Mouse (Mus musculus) kidney, postnatal 4 days (tissue): ENCODE measurements around the gene Sox3.

Source experiments
- DNase-seq, 2 experiments: peaks; one replicate each; pipeline ENCODE4 v3.0.0; 2021; ENCODE audit warnings: mixed read lengths in 2 of 2

Gene Sox3

DNA sequence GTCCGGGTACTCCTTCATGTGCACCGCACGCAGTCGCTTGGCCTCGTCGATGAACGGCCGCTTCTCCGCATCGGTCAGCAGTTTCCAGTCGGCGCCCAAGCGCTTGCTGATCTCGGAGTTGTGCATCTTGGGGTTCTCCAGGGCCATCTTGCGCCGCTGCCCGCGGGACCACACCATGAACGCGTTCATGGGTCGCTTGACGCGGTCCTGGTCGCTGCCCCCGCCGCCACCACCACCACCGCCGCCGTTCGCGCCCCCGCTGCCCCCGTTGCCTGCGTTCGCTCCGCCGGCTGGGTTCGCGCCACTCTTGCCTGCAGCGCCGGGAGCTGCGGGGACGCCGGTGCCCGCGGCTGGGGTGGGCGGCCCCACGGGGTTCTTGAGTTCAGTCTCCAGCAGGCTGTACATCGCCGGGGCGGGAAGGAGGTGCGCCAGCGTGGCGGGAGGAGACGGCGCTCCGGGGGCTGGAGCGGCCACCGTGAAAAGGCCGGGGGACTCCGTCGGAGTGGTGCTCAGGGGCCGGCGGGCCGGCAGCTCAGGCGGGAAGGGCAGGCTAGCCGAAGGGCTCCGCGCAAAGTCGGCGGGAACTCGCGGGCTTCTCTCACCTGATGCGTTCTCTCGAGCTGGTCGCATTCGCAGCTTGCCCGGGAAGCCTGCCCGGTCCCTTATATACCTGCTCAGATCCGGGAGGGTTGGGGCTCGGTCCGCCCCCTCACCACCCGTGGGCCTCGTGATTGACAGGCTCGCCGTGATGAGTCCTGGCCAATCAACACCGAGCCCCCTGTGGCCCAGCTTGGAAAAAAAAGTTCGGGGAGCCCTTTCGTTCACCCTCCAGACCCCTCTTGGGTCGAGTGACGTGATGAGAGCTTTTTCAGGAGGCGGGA is at the start of gene Sox3:
Gene Sox3, minus strand, starts transcription at position 630 of the 881 bp plus-strand sequence.
- peak in 1 of 2 experiments; percentile 13 for DNase-seq

DNA sequence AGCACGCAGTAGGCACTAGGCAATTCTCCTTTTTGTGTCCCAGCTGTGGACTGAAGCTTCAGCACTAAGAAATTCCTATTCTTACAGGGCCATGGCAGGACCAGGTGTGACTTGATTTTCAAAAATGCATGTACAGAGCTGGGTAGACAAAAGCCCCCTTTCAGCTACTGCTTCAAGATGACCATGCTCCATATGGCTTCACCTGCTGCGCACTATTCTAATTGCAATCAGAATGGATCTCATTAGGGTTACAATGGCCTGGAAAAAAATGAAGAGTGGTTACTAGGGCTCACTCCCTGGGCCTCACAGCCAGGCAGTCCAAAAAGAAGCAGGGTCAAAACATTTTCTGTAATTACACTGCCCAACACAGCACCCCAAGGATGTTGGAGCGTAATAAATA is 47.0 kb upstream of the Sox3 start:
- no peak for DNase-seq

DNA sequence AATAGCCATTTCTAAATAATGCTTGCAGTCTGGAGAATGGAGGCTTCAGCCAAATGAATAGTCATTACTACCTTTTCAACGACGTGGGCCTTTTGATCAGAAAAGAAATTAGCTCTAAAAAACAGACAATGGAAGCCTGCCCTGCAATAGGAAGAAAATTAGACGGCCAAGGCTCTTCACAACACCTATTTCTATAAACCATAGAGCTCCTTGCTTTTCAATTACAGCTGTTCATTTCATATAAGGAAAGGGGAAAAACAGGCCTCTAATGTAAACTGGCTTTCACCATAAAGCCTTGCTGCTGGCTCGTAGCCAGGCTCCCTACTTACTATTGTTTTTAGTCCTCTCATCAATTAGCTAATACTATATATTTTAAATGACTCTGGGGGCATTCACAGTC is 6.3 kb upstream of the Sox3 start:
- DNase-seq: no peak

DNA sequence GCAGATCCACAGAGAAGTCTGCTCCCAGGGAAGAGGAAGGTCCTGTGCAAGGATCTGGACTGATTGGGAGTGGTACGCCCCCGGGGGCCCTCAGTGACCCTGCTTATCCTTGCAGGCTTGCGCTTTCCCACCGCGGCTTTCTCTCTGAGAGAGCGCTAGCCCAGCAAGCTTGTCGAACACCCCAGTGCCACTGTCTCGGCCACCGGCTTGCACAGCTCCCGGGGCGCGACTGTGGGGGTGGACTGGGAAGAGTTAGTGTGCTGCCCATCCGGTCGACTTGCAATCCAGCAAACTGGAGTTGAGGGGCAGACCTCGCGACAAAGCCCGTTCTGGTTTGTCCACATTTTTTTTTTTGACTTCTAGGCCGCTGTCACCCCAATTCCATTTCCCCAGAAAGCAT is 5.4 kb upstream of the Sox3 start:
- no peak for DNase-seq

DNA sequence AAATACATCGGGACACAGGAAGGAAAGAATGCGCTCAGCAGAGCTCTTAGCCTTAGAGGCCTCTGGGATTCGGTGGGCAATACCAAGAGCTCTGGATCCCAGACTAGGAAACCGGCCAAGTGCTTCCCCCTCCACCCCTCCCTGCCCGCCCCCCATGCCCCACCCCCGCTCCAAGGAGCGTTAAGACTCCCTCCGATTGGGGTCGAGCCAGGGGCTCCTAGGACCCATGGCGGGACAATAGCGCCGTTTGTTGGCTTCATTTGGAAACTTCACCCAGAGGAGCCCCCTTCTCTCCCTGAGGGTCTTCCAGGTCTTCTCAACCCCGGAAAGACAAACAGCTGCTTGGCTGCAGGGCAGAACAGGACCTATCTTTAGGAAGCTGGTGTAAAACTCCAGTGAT is 3.1 kb upstream of the Sox3 start:
- no peak for DNase-seq

DNA sequence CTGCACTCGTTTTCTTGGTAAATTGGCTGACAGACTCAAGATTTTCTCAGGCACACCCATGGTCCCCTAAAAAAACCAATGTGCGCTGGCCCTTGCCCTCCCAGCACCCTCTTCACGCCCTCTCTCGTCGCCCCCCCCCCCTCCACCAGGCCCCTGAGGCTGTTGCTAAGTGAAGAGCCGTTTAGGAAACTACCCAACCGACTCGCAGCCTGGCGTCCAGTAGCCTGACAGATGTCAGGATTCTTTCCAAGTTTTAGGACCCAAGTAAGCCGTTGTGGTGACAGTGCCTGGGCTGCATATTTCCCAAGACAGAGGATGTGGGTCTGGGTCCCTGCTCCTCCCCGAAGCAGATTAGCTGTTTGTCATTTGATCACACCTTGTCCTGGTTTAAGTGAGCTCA is 2.2 kb upstream of the Sox3 start:
- DNase-seq: no peak

DNA sequence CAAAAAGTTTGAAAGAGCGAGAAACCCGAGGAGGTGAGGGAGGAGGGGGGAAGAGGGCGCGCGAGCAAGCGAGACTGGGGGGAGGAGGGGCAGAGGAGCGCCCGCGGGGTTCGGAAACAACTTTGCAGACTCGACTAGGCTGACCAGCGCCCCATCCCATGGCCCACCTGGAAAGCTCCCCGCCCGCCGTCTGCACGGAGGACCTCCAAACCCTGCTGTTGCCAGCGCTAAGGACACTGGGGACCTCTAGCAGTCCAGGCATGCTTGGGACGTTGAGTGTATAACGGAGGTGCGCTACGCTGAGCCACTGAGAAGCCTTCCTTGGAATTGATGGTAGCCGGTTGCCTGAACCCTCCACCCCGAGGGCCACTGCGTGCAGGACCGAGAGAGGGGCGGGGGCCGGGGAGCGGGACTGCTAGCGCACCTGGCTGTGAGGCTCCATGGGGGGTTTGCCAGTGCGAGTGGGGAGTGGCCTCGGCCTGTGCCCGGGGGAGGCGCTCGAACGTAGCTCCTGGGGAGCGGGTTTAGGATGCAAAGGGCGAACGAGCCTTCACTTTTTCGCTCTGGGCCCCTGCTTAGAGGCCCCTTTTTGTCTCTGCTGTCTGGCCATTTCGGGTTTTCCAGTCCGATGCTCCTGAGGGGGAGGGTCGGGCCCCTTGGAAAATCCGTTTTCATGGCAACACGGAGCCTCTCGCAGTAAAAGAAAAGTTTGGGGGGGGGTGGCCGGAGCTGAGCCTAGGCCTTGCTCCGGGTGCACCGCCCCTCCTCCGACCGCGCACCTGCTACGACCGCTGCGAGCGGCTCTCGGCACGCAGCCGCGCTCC is 702 bp upstream of the Sox3 start:
- no peak for DNase-seq

DNA sequence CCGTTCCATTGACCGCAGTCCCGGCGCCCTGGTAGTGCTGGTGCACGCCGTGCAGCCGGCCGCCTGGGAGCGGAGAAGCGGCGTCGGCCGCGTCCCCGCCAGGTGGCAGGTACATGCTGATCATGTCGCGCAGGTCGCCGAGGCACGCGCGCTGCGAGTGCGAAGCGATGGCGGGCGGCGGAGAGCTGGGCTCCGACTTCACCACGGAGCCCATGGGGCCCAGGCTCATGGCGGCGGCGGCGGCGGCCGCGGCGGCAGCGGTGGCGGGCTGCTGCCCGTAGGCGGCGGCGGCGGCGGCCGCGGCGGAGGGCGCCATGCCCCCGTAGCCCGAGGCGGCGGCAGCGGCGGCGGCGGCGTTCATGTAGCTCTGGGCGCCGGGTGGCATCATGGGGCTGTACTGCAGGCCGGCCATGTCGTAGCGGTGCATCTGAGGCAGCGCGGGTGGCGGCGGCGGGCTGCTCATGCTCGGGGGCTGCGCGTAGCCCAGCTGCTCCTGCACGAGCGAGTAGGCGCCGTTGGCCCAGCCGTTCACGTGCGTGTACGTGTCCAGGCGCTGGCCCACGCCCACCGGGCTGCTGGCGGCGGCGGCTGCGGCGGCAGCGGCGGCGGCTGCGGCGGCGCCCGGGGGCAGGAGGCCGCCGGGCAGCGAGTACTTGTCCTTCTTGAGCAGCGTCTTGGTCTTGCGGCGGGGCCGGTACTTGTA is 981 bp downstream of the Sox3 start:
- DNase-seq: peak; percentile 10 to 43

DNA sequence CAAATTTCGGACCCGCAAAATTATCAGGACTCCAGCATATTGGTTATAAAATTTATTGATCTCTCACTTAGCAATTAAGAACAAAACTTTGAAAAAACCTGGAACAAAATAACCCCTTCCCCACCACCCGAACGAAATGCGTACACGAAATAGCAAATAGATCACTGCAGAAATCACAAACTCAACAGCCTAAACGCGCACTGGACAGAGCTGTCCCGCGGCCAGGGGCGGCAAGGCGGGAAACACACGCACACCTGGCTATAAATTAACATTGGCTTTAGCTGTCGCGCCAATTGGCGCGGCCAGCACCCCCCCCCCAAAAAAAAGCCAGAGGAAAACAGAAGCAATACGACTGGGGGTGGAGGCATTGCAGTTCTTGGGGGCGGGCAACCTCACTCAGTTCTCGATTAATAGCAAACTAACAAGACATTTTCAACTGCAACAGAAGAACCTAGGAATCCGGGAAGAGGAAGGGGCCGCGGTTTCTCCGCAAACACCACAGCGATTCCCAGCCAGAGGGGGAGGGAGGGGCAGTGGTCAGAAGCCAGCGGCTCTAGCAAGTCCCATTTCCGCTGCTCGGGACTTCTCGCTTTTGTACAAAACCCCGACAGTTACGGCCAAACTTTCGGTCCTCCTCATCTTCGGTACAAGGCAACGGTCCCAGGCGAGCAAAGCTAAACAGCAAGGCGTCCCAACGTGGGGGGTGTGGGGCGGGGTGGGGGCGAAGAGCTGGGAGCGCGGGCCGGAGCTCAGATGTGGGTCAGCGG is 1.7 kb downstream of the Sox3 start:
- peak; percentile 13 to 17 for DNase-seq

DNA sequence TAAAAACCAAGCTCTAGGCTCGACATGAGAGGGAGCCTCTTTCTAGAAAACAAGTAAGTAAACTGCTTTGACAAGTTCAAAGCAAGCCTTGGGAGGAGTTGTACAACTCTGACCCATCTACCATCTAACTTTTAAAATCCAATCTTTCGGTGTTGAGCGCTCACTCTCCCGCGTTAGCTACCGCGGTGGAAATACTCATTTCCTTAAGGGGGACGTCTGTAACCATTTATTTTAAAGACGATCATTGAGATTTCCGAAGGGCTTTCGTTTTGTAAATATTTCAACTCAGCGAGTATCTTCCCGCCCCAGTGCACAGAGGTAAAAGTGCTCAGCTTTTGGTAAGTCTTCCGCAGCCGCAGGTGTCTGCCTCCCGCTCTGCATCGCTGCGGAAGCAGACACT is 2.6 kb downstream of the Sox3 start:
- DNase-seq: no peak

DNA sequence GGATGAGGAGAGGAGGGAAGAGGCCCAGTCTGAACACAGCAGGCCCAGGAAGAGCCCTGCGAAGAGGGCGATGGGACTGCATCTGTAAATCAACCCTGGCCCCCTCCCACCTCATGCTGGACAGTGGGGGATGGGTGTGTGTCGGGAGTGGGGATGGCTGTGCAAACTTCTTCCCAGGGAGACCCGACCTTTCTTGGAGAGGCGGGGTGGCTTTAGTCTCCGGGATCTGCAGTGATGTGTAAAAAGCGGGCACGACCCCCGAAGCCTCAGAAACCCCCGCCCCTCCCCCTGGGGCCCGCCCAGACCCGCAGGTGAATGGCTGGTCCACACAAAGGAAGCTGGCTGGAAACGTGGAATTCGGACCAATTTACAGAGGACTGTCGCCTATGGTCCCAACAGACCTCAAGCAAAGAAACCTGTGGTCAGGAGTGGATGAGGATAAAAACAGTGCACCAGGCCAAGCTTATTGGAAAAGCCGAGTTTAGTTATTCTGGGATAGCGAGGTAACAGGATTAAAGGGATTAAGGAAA is 3.2 kb downstream of the Sox3 start:
- no peak for DNase-seq
